Mouse (Mus musculus): ENCODE results near the gene Erbin. TPM values are rescaled to one million over a fixed set of nuclear protein-coding genes. Genes with fewer than 3 reads are reported as not detected.

The Erbin gene
- polyA plus RNA-seq, 1 experiment from 2014 or later = 13.4 TPM

GRCm38 (mm10) chr13:103897606-103898005, 22.7 kb downstream of the Erbin start:
- peaks cover 36% of the 10 kb centered on the region for H3K9me3 ChIP-seq
- H3K4me3 ChIP-seq = no peak overlapping the region
- no peak overlapping the region for H3K27ac ChIP-seq
- H3K4me1 ChIP-seq = no peaks in the 10 kb centered on the region
- 96% methylated on average over 4 of the region's 4 CpGs for WGBS
- no peaks in the 10 kb centered on the region for H3K27me3 ChIP-seq (ENCODE audit: poor library complexity, severe bottlenecking)
- H3K36me3 ChIP-seq (replicated peaks) = peaks cover 34% of the 10 kb centered on the region
- DNase-seq (ENCODE audit: extremely low spot score, low spot score) = no peak

- peaks cover 8% of the 10 kb centered on the region; the same call in 1 of the 2 replicates for H3K9me3 ChIP-seq
- DNase-seq (ENCODE audit: extremely low spot score, low spot score) = no peak
- no peaks in the 10 kb centered on the region for H3K27me3 ChIP-seq (ENCODE audit: poor library complexity, severe bottlenecking)
- 94% methylated on average over 5 of the region's 5 CpGs for WGBS
- no peak overlapping the region for H3K4me3 ChIP-seq
- H3K36me3 ChIP-seq (replicated peaks) = peaks cover 13% of the 10 kb centered on the region
- peaks cover 18% of the 10 kb centered on the region for H3K4me1 ChIP-seq
- no peak overlapping the region for H3K27ac ChIP-seq
Measured at GRCm38 (mm10) chr13:103893065-103893464, 27.2 kb downstream of the Erbin start.

- Histone ChIP-seq H3K9me3 (no peaks in the 10 kb centered on the region), H3K4me3 (no peak overlapping the region), H3K27ac (no peak overlapping the region), H3K36me3 (replicated peaks) (peaks cover 11% of the 10 kb centered on the region), H3K4me1 (peaks cover 18% of the 10 kb centered on the region), H3K27me3 (ENCODE audit: poor library complexity, severe bottlenecking) (no peaks in the 10 kb centered on the region)
- 43% methylated on average over 3 of the region's 3 CpGs for WGBS
- no peak for DNase-seq (ENCODE audit: extremely low spot score, low spot score)
Measured at GRCm38 (mm10) chr13:103890038-103890437, 30.3 kb downstream of the Erbin start.

- WGBS = 90% methylated on average over 3 of the region's 3 CpGs
- DNase-seq (ENCODE audit: extremely low spot score, low spot score) = no peak
Measured at GRCm38 (mm10) chr13:103886503-103886902, 33.8 kb downstream of the Erbin start.

GRCm38 (mm10) chr13:103881200-103881599, 39.1 kb downstream of the Erbin start:
- H3K9me3 ChIP-seq = no peaks in the 10 kb centered on the region
- WGBS = 98% methylated on average over 4 of the region's 4 CpGs
- H3K27me3 ChIP-seq (ENCODE audit: poor library complexity, severe bottlenecking) = no peaks in the 10 kb centered on the region
- no peaks in the 10 kb centered on the region for H3K4me1 ChIP-seq
- no peak overlapping the region for H3K4me3 ChIP-seq
- peaks cover 48% of the 10 kb centered on the region for H3K36me3 ChIP-seq (replicated peaks)
- H3K27ac ChIP-seq = no peak overlapping the region
- DNase-seq (ENCODE audit: extremely low spot score, low spot score) = no peak

More at GRCm38 (mm10) chr13:103886503-103886902, 33.8 kb downstream of the Erbin start:
- Histone ChIP-seq H3K27me3 (ENCODE audit: poor library complexity, severe bottlenecking) (no peaks in the 10 kb centered on the region), H3K36me3 (replicated peaks) (peaks cover 24% of the 10 kb centered on the region), H3K27ac (no peak overlapping the region), H3K4me1 (peaks cover 18% of the 10 kb centered on the region), H3K4me3 (no peak overlapping the region), H3K9me3 (no peaks in the 10 kb centered on the region)

GRCm38 (mm10) chr13:103876743-103877142, 43.6 kb downstream of the Erbin start:
- no peak overlapping the region for H3K4me3 ChIP-seq
- peaks cover 41% of the 10 kb centered on the region for H3K36me3 ChIP-seq (replicated peaks)
- DNase-seq (ENCODE audit: extremely low spot score, low spot score) = no peak
- H3K27ac ChIP-seq = no peak overlapping the region
- H3K27me3 ChIP-seq (ENCODE audit: poor library complexity, severe bottlenecking) = no peaks in the 10 kb centered on the region
- H3K9me3 ChIP-seq = no peaks in the 10 kb centered on the region
- H3K4me1 ChIP-seq = no peaks in the 10 kb centered on the region

GRCm38 (mm10) chr13:103875823-103876514, 44.3 kb downstream of the Erbin start:
- Histone ChIP-seq H3K4me1 (no peaks in the 10 kb centered on the region), H3K4me3 (no peak overlapping the region), H3K27ac (no peak overlapping the region), H3K27me3 (ENCODE audit: poor library complexity, severe bottlenecking) (no peaks in the 10 kb centered on the region), H3K9me3 (no peaks in the 10 kb centered on the region), H3K36me3 (replicated peaks) (peaks cover 35% of the 10 kb centered on the region)
- DNase-seq (ENCODE audit: extremely low spot score, low spot score) = no peak
- WGBS = 91% methylated on average over 6 of the region's 6 CpGs

- 85% methylated on average over 3 of the region's 3 CpGs for WGBS
- H3K27ac ChIP-seq = no peak overlapping the region
- no peak for DNase-seq (ENCODE audit: extremely low spot score, low spot score)
- H3K4me3 ChIP-seq = no peak overlapping the region
- H3K36me3 ChIP-seq (replicated peaks) = peaks cover 25% of the 10 kb centered on the region
- no peaks in the 10 kb centered on the region for H3K27me3 ChIP-seq (ENCODE audit: poor library complexity, severe bottlenecking)
- no peaks in the 10 kb centered on the region for H3K9me3 ChIP-seq
- H3K4me1 ChIP-seq = no peaks in the 10 kb centered on the region
Measured at GRCm38 (mm10) chr13:103870786-103871185, 49.5 kb downstream of the Erbin start.

GRCm38 (mm10) chr13:103870117-103870516, 50.2 kb downstream of the Erbin start:
- WGBS = 93% methylated on average over 1 of the region's 1 CpGs
- Histone ChIP-seq H3K4me3 (no peak overlapping the region), H3K4me1 (no peaks in the 10 kb centered on the region), H3K9me3 (no peaks in the 10 kb centered on the region), H3K36me3 (replicated peaks) (peaks cover 23% of the 10 kb centered on the region), H3K27ac (no peak overlapping the region), H3K27me3 (ENCODE audit: poor library complexity, severe bottlenecking) (no peaks in the 10 kb centered on the region)
- no peak for DNase-seq (ENCODE audit: extremely low spot score, low spot score)

- 89% methylated on average over 1 of the region's 1 CpGs for WGBS
- H3K4me3 ChIP-seq = no peak overlapping the region
- H3K27ac ChIP-seq = no peak overlapping the region
- no peaks in the 10 kb centered on the region for H3K9me3 ChIP-seq
- DNase-seq (ENCODE audit: extremely low spot score, low spot score) = no peak
- no peaks in the 10 kb centered on the region for H3K4me1 ChIP-seq
- H3K36me3 ChIP-seq (replicated peaks) = peaks cover 26% of the 10 kb centered on the region
- no peaks in the 10 kb centered on the region for H3K27me3 ChIP-seq (ENCODE audit: poor library complexity, severe bottlenecking)
Measured at GRCm38 (mm10) chr13:103868875-103869274, 51.4 kb downstream of the Erbin start.

GRCm38 (mm10) chr13:103862041-103862440, 58.3 kb downstream of the Erbin start:
- 84% methylated on average over 4 of the region's 4 CpGs for WGBS
- peaks cover 56% of the 10 kb centered on the region for H3K36me3 ChIP-seq (replicated peaks)

GRCm38 (mm10) chr13:103859041-103859440, 61.3 kb downstream of the Erbin start:
- peaks cover 65% of the 10 kb centered on the region for H3K36me3 ChIP-seq (replicated peaks)
- H3K27me3 ChIP-seq (ENCODE audit: poor library complexity, severe bottlenecking) = no peaks in the 10 kb centered on the region
- WGBS = 95% methylated on average over 2 of the region's 2 CpGs
- H3K4me3 ChIP-seq = no peak overlapping the region
- no peak overlapping the region for H3K27ac ChIP-seq
- no peaks in the 10 kb centered on the region for H3K9me3 ChIP-seq
- DNase-seq (ENCODE audit: extremely low spot score, low spot score) = no peak
- H3K4me1 ChIP-seq = no peaks in the 10 kb centered on the region

More at GRCm38 (mm10) chr13:103862041-103862440, 58.3 kb downstream of the Erbin start:
- Histone ChIP-seq H3K27ac (no peak overlapping the region), H3K27me3 (ENCODE audit: poor library complexity, severe bottlenecking) (no peaks in the 10 kb centered on the region), H3K9me3 (no peaks in the 10 kb centered on the region), H3K4me1 (no peaks in the 10 kb centered on the region), H3K4me3 (no peak overlapping the region)
- no peak for DNase-seq (ENCODE audit: extremely low spot score, low spot score)

- Histone ChIP-seq H3K36me3 (replicated peaks) (peaks cover 80% of the 10 kb centered on the region), H3K4me3 (no peak overlapping the region), H3K27ac (no peak overlapping the region), H3K9me3 (no peaks in the 10 kb centered on the region), H3K4me1 (no peaks in the 10 kb centered on the region), H3K27me3 (ENCODE audit: poor library complexity, severe bottlenecking) (no peaks in the 10 kb centered on the region)
- 95% methylated on average over 2 of the region's 2 CpGs for WGBS
- no peak for DNase-seq (ENCODE audit: extremely low spot score, low spot score)
Measured at GRCm38 (mm10) chr13:103847614-103848013, 72.7 kb downstream of the Erbin start.

All from forebrain, embryonic 10.5 days (tissue).